Mouse (Mus musculus) intestine, embryonic 16.5 days (tissue): ENCODE measurements around the gene Dbndd1. TPM values are rescaled to one million over a fixed set of nuclear protein-coding genes. Genes with fewer than 3 reads are reported as not detected.

Experiments used
- ATAC-seq: fragments of 200-750 bp; cut with Nextera tagmentation; 2 replicates; pipeline ENCODE4 v1.8.0; 2017; ENCODE audit warnings: moderate TSS enrichment, moderate library complexity
- H3K27ac ChIP-seq: fragments of 300-500 bp; sonication (generic); 2 replicates; pipeline ENCODE4 v1.5.1; 2014; ENCODE audit warnings: mild to moderate bottlenecking, low read length
- H3K27me3 ChIP-seq: fragments of 300-500 bp; sonication (generic); replicated peaks from 2 replicates; pipeline ENCODE4 v1.6.1; 2014; ENCODE audit warnings: low read length, control low read depth, mixed read lengths; ENCODE audit not compliant: control insufficient read depth, insufficient read depth
- H3K36me3 ChIP-seq: fragments of 300-500 bp; sonication (generic); 2 replicates; pipeline ENCODE4 v1.6.1; 2014; ENCODE audit warnings: low read length, control low read depth; ENCODE audit not compliant: control insufficient read depth, insufficient read depth
- H3K4me1 ChIP-seq: fragments of 300-500 bp; sonication (generic); 2 replicates; pipeline ENCODE4 v1.6.1; 2014; ENCODE audit warnings: low read length, control low read depth, mixed read lengths; ENCODE audit not compliant: control insufficient read depth, insufficient read depth
- H3K4me2 ChIP-seq: fragments of 300-500 bp; sonication (generic); 2 replicates; pipeline ENCODE4 v1.6.1; 2014; ENCODE audit warnings: low read depth, low read length, control low read depth
- H3K4me3 ChIP-seq: fragments of 300-500 bp; sonication (generic); 2 replicates; pipeline ENCODE4 v1.5.1; 2014; ENCODE audit warnings: mild to moderate bottlenecking, low read length
- H3K9ac ChIP-seq: fragments of 300-500 bp; sonication (generic); 2 replicates; pipeline ENCODE4 v1.6.1; 2014; ENCODE audit warnings: low read depth, low read length
- H3K9me3 ChIP-seq: fragments of 300-500 bp; sonication (generic); 2 replicates; pipeline ENCODE4 v1.6.1; 2016; ENCODE audit warnings: low read length, control low read depth; ENCODE audit not compliant: control insufficient read depth
- WGBS: fragments of 180-500 bp; shearing (Covaris S2); extraction: QIAGEN DNeasy Blood & Tissue Kit; methylation state at CpG from one replicate; pipeline ENCODE4 v1.1.7; 2014; 5-methylcytosine and 5-hydroxymethylcytosine counted together
- polyA plus RNA-seq: library from polyadenylated mRNA; unstranded; fragments of >200 nt; fragmentation: Nextera tagmentation; extraction: Ambion mirVana; gene quantifications from 2 replicates; pipeline ENCODE4 v1.2.1, GENCODE M21; 2015

Gene Dbndd1
- polyA plus RNA-seq, 1 experiment from 2014 or later, result 2.8 TPM

GRCm38 (mm10) chr8:123516596-123516995, 1.3 kb upstream of the Dbndd1 start:
- no peak overlapping the region for H3K4me2 ChIP-seq
- H3K4me3 ChIP-seq, result no peak overlapping the region
- ATAC-seq, result no peak
- no peaks in the 10 kb centered on the region for H3K9me3 ChIP-seq
- H3K9ac ChIP-seq, result no peak overlapping the region
- WGBS, result 39% methylated on average over 2 of the region's 2 CpGs
- no peak overlapping the region for H3K27ac ChIP-seq
- H3K4me1 ChIP-seq, result peaks cover 17% of the 10 kb centered on the region
- H3K36me3 ChIP-seq, result no peaks in the 10 kb centered on the region
- H3K27me3 ChIP-seq, result peaks cover 30% of the 10 kb centered on the region

GRCm38 (mm10) chr8:123515540-123515897, 256 bp upstream of the Dbndd1 start:
- ATAC-seq, result no peak
- Histone ChIP-seq H3K27me3 (peaks cover 30% of the 10 kb centered on the region), H3K4me1 (peaks cover 17% of the 10 kb centered on the region), H3K9me3 (no peaks in the 10 kb centered on the region), H3K4me3 (peak overlapping the region; percentile 66; the same call in 1 of the 2 replicates), H3K4me2 (peak overlapping the region; percentile 99), H3K9ac (no peak overlapping the region), H3K27ac (no peak overlapping the region), H3K36me3 (no peaks in the 10 kb centered on the region)
- 2% methylated on average over 11 of the region's 11 CpGs for WGBS

GRCm38 (mm10) chr8:123514136-123514535, 1.1 kb downstream of the Dbndd1 start:
- Histone ChIP-seq H3K4me3 (peak overlapping the region; percentile 66), H3K36me3 (no peaks in the 10 kb centered on the region), H3K9me3 (no peaks in the 10 kb centered on the region), H3K27me3 (peaks cover 30% of the 10 kb centered on the region), H3K27ac (no peak overlapping the region), H3K4me1 (peaks cover 12% of the 10 kb centered on the region; the same call in 1 of the 2 replicates), H3K4me2 (peak overlapping the region; percentile 99), H3K9ac (no peak overlapping the region; the same call in 1 of the 2 replicates)
- 2% methylated on average over 9 of the region's 9 CpGs for WGBS
- no peak for ATAC-seq

- WGBS, result 77% methylated on average over 5 of the region's 5 CpGs
- H3K9ac ChIP-seq, result no peak overlapping the region
- no peak for ATAC-seq
- H3K27me3 ChIP-seq, result peaks cover 27% of the 10 kb centered on the region
- peaks cover 9% of the 10 kb centered on the region; the same call in 1 of the 2 replicates for H3K4me1 ChIP-seq
- H3K27ac ChIP-seq, result no peak overlapping the region
- no peaks in the 10 kb centered on the region for H3K9me3 ChIP-seq
- no peak overlapping the region for H3K4me3 ChIP-seq
- H3K4me2 ChIP-seq, result no peak overlapping the region
- H3K36me3 ChIP-seq, result 0 out of 2 replicates have a peak, but pooled peaks cover 4% of the 10 kb centered on the region
Observed at GRCm38 (mm10) chr8:123510819-123511218, 4.4 kb downstream of the Dbndd1 start.

GRCm38 (mm10) chr8:123507153-123507552, 8.1 kb downstream of the Dbndd1 start:
- Histone ChIP-seq H3K27me3 (no peaks in the 10 kb centered on the region), H3K4me1 (no peaks in the 10 kb centered on the region), H3K4me2 (no peak overlapping the region), H3K9ac (no peak overlapping the region), H3K36me3 (peaks cover 22% of the 10 kb centered on the region), H3K4me3 (no peak overlapping the region), H3K9me3 (0 out of 2 replicates have a peak, but pooled peaks cover 3% of the 10 kb centered on the region), H3K27ac (no peak overlapping the region)
- 98% methylated on average over 5 of the region's 5 CpGs for WGBS
- no peak for ATAC-seq

- Histone ChIP-seq H3K27ac (no peak overlapping the region), H3K4me2 (no peak overlapping the region)
- 79% methylated on average over 9 of the region's 9 CpGs for WGBS
Observed at GRCm38 (mm10) chr8:123505695-123506094, 9.6 kb downstream of the Dbndd1 start.

GRCm38 (mm10) chr8:123505267-123505666, 10.0 kb downstream of the Dbndd1 start:
- WGBS, result 79% methylated on average over 4 of the region's 4 CpGs
- Histone ChIP-seq H3K27ac (no peak overlapping the region), H3K36me3 (peaks cover 27% of the 10 kb centered on the region), H3K27me3 (no peaks in the 10 kb centered on the region), H3K9me3 (0 out of 2 replicates have a peak, but pooled peaks cover 3% of the 10 kb centered on the region), H3K9ac (no peak overlapping the region), H3K4me1 (no peaks in the 10 kb centered on the region), H3K4me3 (no peak overlapping the region), H3K4me2 (no peak overlapping the region)
- ATAC-seq, result no peak

More at GRCm38 (mm10) chr8:123505695-123506094, 9.6 kb downstream of the Dbndd1 start:
- ATAC-seq, result no peak
- H3K4me3 ChIP-seq, result no peak overlapping the region
- H3K9ac ChIP-seq, result no peak overlapping the region
- no peaks in the 10 kb centered on the region for H3K4me1 ChIP-seq
- H3K9me3 ChIP-seq, result 0 out of 2 replicates have a peak, but pooled peaks cover 3% of the 10 kb centered on the region
- peaks cover 27% of the 10 kb centered on the region for H3K36me3 ChIP-seq
- H3K27me3 ChIP-seq, result no peaks in the 10 kb centered on the region

GRCm38 (mm10) chr8:123504591-123505195, 10.6 kb downstream of the Dbndd1 start:
- no peak overlapping the region for H3K4me3 ChIP-seq
- peaks cover 30% of the 10 kb centered on the region for H3K36me3 ChIP-seq
- no peaks in the 10 kb centered on the region for H3K27me3 ChIP-seq
- no peaks in the 10 kb centered on the region for H3K4me1 ChIP-seq
- no peak overlapping the region for H3K27ac ChIP-seq
- 0 out of 2 replicates have a peak, but pooled peaks cover 3% of the 10 kb centered on the region for H3K9me3 ChIP-seq
- no peak overlapping the region for H3K9ac ChIP-seq
- 91% methylated on average over 9 of the region's 9 CpGs for whole genome bisulfite sequencing
- H3K4me2 ChIP-seq, result no peak overlapping the region
- ATAC-seq, result no peak

GRCm38 (mm10) chr8:123503801-123504467, 11.3 kb downstream of the Dbndd1 start:
- Histone ChIP-seq H3K9me3 (0 out of 2 replicates have a peak, but pooled peaks cover 3% of the 10 kb centered on the region), H3K36me3 (peaks cover 33% of the 10 kb centered on the region), H3K27ac (no peak overlapping the region), H3K4me3 (no peak overlapping the region), H3K27me3 (no peaks in the 10 kb centered on the region), H3K9ac (no peak overlapping the region), H3K4me1 (no peaks in the 10 kb centered on the region), H3K4me2 (no peak overlapping the region)
- WGBS, result 96% methylated on average over 6 of the region's 6 CpGs
- no peak for ATAC-seq
